Mouse (Mus musculus) activated CD4-positive, CD25-positive, alpha-beta regulatory T cell (primary cell): ENCODE measurements around the gene C2. TPM values are rescaled to one million over a fixed set of nuclear protein-coding genes. Genes with fewer than 3 reads are reported as not detected.

Experiments
- polyA plus RNA-seq, 2 experiments: library from polyadenylated mRNA; unstranded; fragments of 100-300 nt; shearing (Covaris generic); gene quantifications; one replicate each; pipeline ENCODE4 v1.2.1; 2017

The C2 gene
- 1 to 10 TPM; 1.6 to 4.0 TPM for polyA plus RNA-seq

GRCm38 (mm10) chr17:34898160-34898586 lies at the start of gene C2, which contains the start of gene Ehmt2:
C2 (minus strand) TSS chr17:34898265.
Ehmt2 (plus strand) TSS chr17:34898469.

DNA sequence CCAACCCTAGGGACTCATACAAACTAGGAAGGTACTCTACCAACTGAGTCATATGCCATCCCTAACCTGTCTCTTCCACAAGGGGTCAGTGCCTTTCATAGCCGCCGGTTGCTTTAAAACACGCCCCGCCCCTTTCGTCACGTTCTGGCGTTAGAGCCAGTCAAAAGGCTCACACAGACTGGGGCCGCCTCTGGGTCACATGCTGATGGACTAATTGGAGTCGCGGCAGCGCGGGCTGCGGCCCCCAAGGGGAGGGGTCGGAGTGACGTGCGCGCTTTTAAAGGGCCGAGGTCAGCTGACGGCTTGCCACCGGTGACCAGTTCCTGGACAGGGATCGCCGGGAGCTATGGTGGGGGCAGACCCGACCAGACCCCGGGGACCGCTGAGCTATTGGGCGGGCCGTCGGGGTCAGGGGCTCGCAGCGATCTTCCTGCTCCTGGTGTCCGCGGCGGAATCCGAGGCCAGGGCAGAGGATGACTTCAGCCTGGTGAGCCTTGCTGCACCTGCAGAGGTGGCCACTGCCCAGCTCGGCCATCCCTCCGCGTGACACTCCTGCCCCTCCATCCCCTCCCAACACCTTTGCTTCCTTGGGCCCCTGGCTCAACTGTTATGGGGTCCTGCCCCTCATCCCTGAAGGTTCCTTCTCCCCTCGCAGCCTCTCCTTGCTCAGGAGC lies 33.1 kb upstream of the C2 start, which contains the start of gene Neu1:
Gene Neu1 (plus strand): TSS at position 193 of the 674 bp plus-strand sequence.

DNA sequence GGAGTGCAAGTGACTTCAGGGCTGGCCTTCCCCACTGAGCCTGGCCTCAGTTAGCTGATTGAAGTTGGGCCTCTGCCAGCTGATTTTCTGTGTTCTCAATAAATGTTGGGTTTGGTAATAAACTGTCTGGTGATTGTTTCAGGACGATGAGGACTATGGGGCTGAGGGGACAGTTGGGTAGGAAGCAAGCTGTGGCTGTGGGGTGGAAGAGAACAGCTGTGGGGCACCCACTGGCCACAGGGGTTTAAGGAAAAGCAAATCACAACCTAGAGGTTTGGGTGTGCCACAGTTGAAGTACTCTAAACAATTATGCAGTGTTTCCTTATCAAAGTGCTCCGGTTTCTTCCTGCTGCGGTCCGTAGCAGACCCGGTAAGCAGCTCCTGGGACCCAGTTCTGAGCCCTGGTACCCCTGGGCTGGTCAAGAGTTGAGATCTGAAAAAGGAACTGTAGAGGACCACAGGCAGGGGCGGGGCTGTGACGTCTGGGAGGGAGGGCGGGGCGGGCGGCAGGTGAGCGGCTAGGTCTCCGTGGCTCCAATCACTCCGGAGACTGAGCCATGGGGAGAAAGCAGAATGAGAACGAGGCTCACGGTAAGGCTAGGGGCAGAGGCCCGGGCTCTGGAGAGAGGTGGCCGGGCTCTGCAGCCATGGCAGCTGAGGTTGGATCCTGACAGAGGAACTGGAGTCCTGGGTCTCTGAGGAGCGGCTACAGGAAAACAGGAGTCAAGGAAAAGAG lies 16.0 kb upstream of the C2 start, which contains the start of gene Slc44a4:
Gene Slc44a4 (plus strand): TSS at position 537 of the 736 bp plus-strand sequence.

GRCm38 (mm10) chr17:34881683-34882310 lies 16.3 kb downstream of the C2 start, which contains the start of gene Gm20547:
Gm20547 (minus strand) TSS chr17:34882042.

GRCm38 (mm10) chr17:34879336-34879879 lies 18.7 kb downstream of the C2 start, which contains the start of gene Zbtb12:
Zbtb12 (plus strand) TSS chr17:34879483.

GRCm38 (mm10) chr17:34862416-34863081 lies 35.5 kb downstream of the C2 start, which contains the start of gene Cfb:
Cfb (minus strand) TSS chr17:34862518.

GRCm38 (mm10) chr17:34849722-34850516 lies 48.1 kb downstream of the C2 start, which contains the start of the genes Skiv2l and Nelfe:
Skiv2l (minus strand) TSS chr17:34850210.
Nelfe (plus strand) TSS chr17:34850391.

GRCm38 (mm10) chr17:34836856-34837221 lies 61.2 kb downstream of the C2 start, which contains the start of the genes Stk19 and Dxo:
Stk19 (minus strand) TSS chr17:34836945.
Dxo (plus strand) TSS chr17:34837019.

Other genes with a start within 250 kb of the C2 start
- gene Tnxb, start 227.7 kb downstream of the C2 start, polyA plus RNA-seq: under 1 TPM in 1 of 2 experiments, not detected in 1; 0.07 TPM
- gene C4b, start 154.4 kb downstream of the C2 start, polyA plus RNA-seq: 1 to 10 TPM in 1 of 2 experiments, not detected in 1; 3.0 TPM
- not detected for gene Cyp21a1, start 93.7 kb downstream of the C2 start, polyA plus RNA-seq
- gene Stk19, start 61.3 kb downstream of the C2 start, polyA plus RNA-seq: 10 to 100 TPM; 37.4 to 47.4 TPM
- 10 to 100 TPM; 47.0 to 49.6 TPM for gene Dxo, start 61.2 kb downstream of the C2 start, polyA plus RNA-seq
- gene Skiv2l, start 48.1 kb downstream of the C2 start, polyA plus RNA-seq: 100 to 1,000 TPM in 1 of 2 experiments, 10 to 100 TPM in 1; 81.8 to 107 TPM
- 10 to 100 TPM; 37.9 to 46.0 TPM for gene Nelfe, start 47.9 kb downstream of the C2 start, polyA plus RNA-seq
- 1 to 10 TPM; 1.8 to 8.9 TPM for gene Cfb, start 35.7 kb downstream of the C2 start, polyA plus RNA-seq
- gene Zbtb12, start 18.8 kb downstream of the C2 start, polyA plus RNA-seq: under 1 TPM; 0.16 to 0.74 TPM
- gene Gm20547, start 16.2 kb downstream of the C2 start, polyA plus RNA-seq: not detected
- gene Ehmt2, start 204 bp upstream of the C2 start, polyA plus RNA-seq: 10 to 100 TPM; 60.3 to 72.7 TPM
- gene Slc44a4, start 16.2 kb upstream of the C2 start, polyA plus RNA-seq: not detected
- 10 to 100 TPM; 55.1 to 60.0 TPM for gene Neu1, start 33.0 kb upstream of the C2 start, polyA plus RNA-seq
- 10 to 100 TPM in 1 of 2 experiments, under 1 TPM in 1; 0.70 to 78.1 TPM for gene Hspa1b, start 61.0 kb upstream of the C2 start, polyA plus RNA-seq
- 1 to 10 TPM in 1 of 2 experiments, not detected in 1; 2.5 TPM for gene Gm20481, start 71.6 kb upstream of the C2 start, polyA plus RNA-seq
- 10 to 100 TPM in 1 of 2 experiments, not detected in 1; 18.3 TPM for gene Hspa1a, start 73.9 kb upstream of the C2 start, polyA plus RNA-seq
- under 1 TPM; 0.27 to 0.50 TPM for gene Hspa1l, start 74.4 kb upstream of the C2 start, polyA plus RNA-seq
- 10 to 100 TPM; 79.0 to 93.1 TPM for gene Lsm2, start 83.6 kb upstream of the C2 start, polyA plus RNA-seq
- 100 to 1,000 TPM; 126 to 153 TPM for gene Vars, start 102.7 kb upstream of the C2 start, polyA plus RNA-seq
- under 1 TPM in 1 of 2 experiments, not detected in 1; 0.52 TPM for gene Vwa7, start 118.3 kb upstream of the C2 start, polyA plus RNA-seq
- under 1 TPM; 0.36 to 0.48 TPM for gene Sapcd1, start 129.8 kb upstream of the C2 start, polyA plus RNA-seq
- 1 to 10 TPM in 1 of 2 experiments, under 1 TPM in 1; 0.87 to 2.6 TPM for gene Msh5, start 148.5 kb upstream of the C2 start, polyA plus RNA-seq
- gene Clic1, start 151.7 kb upstream of the C2 start, polyA plus RNA-seq: 100 to 1,000 TPM; 647 to 661 TPM
- 1 to 10 TPM in 1 of 2 experiments, under 1 TPM in 1; 0.83 to 2.7 TPM for gene Ddah2, start 160.8 kb upstream of the C2 start, polyA plus RNA-seq
- gene Ly6g6c, start 167.1 kb upstream of the C2 start, polyA plus RNA-seq: not detected
- not detected for gene Mpig6b, start 167.9 kb upstream of the C2 start, polyA plus RNA-seq
- under 1 TPM in 1 of 2 experiments, not detected in 1; 0.15 TPM for gene Ly6g6e, start 178.6 kb upstream of the C2 start, polyA plus RNA-seq
- gene Ly6g6d, start 179.8 kb upstream of the C2 start, polyA plus RNA-seq: not detected
- under 1 TPM in 1 of 2 experiments, not detected in 1; 0.26 TPM for gene Ly6g6f, start 187.3 kb upstream of the C2 start, polyA plus RNA-seq
- 10 to 100 TPM; 59.7 to 60.5 TPM for gene Abhd16a, start 191.0 kb upstream of the C2 start, polyA plus RNA-seq
- under 1 TPM in 1 of 2 experiments, not detected in 1; 0.36 TPM for gene Ly6g5c, start 210.0 kb upstream of the C2 start, polyA plus RNA-seq
- 1 to 10 TPM; 3.4 to 9.5 TPM for gene Ly6g5b, start 217.2 kb upstream of the C2 start, polyA plus RNA-seq
- 10 to 100 TPM; 53.8 to 59.4 TPM for gene Gpank1, start 223.2 kb upstream of the C2 start, polyA plus RNA-seq
- 100 to 1,000 TPM; 351 to 388 TPM for gene Csnk2b, start 223.8 kb upstream of the C2 start, polyA plus RNA-seq
- 1 to 10 TPM in 1 of 2 experiments, under 1 TPM in 1; 0.88 to 2.4 TPM for gene D17H6S53E, start 228.1 kb upstream of the C2 start, polyA plus RNA-seq
- under 1 TPM; 0.28 to 0.37 TPM for gene Apom, start 233.8 kb upstream of the C2 start, polyA plus RNA-seq
- 10 to 100 TPM; 61.6 to 63.2 TPM for gene Bag6, start 236.9 kb upstream of the C2 start, polyA plus RNA-seq